Mouse (Mus musculus) bone marrow, adult 2 months (tissue): ENCODE data around the gene Ccr9. TPM values are rescaled to one million over a fixed set of nuclear protein-coding genes. Genes with fewer than 3 reads are reported as not detected.
"Not testable (repeated sequence)": the region's sequence is repeated elsewhere in the genome, so short reads cannot be mapped to it uniquely, and the experiment has no call there.

Source experiments
- H3K27ac ChIP-seq: fragments of 200-500 bp; 2 replicates; pipeline ENCODE4 v1.5.1; 2012; ENCODE audit warnings: low read depth, mild to moderate bottlenecking, control low read depth, inconsistent platforms, low read length; ENCODE audit not compliant: control insufficient read depth, poor library complexity, insufficient read depth
- H3K4me1 ChIP-seq: fragments of 200-500 bp; 2 replicates; pipeline ENCODE4 v1.6.1; 2011; ENCODE audit warnings: low read length; ENCODE audit not compliant: control insufficient read depth, insufficient read depth
- H3K4me3 ChIP-seq: fragments of 200-500 bp; replicated peaks from 2 replicates; pipeline ENCODE3; 2011; ENCODE audit warnings: mild to moderate bottlenecking, low read depth, low read length, control low read depth; ENCODE audit not compliant: control insufficient read depth
- CTCF ChIP-seq: fragments of 200-500 bp; IDR thresholded peaks from 2 replicates; pipeline ENCODE4 v1.5.1; 2011; ENCODE audit warnings: low read length, control low read depth; ENCODE audit not compliant: control insufficient read depth, insufficient read depth
- POLR2A ChIP-seq: fragments of 200-500 bp; IDR thresholded peaks from 2 replicates; pipeline ENCODE4 v1.6.1; 2011; ENCODE audit warnings: low read depth, mild to moderate bottlenecking, control low read depth, low read length, borderline replicate concordance; ENCODE audit not compliant: control insufficient read depth
- WGBS: fragments of 180-500 bp; shearing (Covaris S2); methylation state at CpG from one replicate; pipeline ENCODE4 v1.1.7; 2018; 5-methylcytosine and 5-hydroxymethylcytosine counted together
- polyA plus RNA-seq: library from polyadenylated mRNA; stranded (reverse); fragments of >200 nt; gene quantifications from 2 replicates; pipeline ENCODE4 v1.2.4, GENCODE M21; 2011; ENCODE audit warnings: low replicate concordance; ENCODE audit not compliant: missing spikeins, insufficient read depth, insufficient read length

Gene Ccr9
- polyA plus RNA-seq, 1 experiment: 0.97 TPM

- TF ChIP-seq POLR2A: no peak
- TF ChIP-seq CTCF: no peak
- peaks cover under 1% of the 10 kb centered on the region for H3K4me1 ChIP-seq
- 70% methylated on average over 4 of the region's 4 CpGs for WGBS
- H3K4me3 ChIP-seq: no peak overlapping the region
- no peak overlapping the region for H3K27ac ChIP-seq
These were observed 80.4 kb downstream of the Ccr9 start for GRCm38 (mm10) chr9:123758645-123759044.

DNA sequence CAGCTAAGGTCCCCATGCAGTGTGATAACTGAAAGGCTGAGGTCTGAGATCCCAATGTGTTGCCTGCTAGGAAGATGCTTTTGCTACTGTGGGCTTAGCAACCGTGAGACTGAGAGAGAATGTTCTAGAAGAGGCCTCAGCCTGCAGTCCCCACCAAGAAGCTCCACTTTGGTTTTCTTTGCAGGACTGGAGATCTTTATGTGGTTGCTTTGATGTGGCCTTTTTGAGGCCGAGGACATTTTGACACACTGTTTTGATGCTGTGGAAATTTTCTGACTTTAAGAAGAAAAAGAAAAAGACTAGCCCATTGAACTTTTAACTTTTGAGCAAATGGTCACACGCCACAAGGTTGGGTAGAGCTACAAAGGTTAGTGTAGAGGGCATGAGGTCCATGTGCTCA, 82.6 kb downstream of the Ccr9 start:
- peaks cover 4% of the 10 kb centered on the region; the same call in 1 of the 2 replicates for H3K4me1 ChIP-seq
- 76% methylated on average over 3 of the region's 3 CpGs for WGBS
- TF ChIP-seq POLR2A: no peak
- TF ChIP-seq CTCF: no peak
- H3K4me3 ChIP-seq: no peak overlapping the region
- no peak overlapping the region for H3K27ac ChIP-seq

DNA sequence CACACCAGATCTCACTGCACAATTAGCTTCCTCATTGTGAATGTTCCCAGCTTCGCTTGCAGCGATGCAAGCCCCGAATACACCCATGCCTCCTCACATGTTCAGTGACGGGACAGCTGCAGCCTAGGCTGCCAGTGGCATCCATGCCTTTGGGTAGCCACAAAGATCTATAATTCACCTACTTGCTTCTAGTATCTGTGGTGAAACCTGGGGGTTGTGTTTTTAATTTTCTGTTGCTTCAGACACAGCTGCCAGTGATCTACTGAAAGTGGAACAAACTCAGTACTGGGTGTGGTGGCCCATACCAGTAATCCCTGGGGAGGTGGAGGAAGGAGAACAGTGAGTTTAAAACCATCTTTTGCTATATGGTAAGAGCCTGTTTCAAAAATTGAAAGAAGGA, 84.6 kb downstream of the Ccr9 start:
- 59% methylated on average over 4 of the region's 4 CpGs for WGBS
- Histone ChIP-seq H3K4me3 (peak overlapping the region; percentile 40), H3K27ac (peak overlapping the region; percentile 72), H3K4me1 (peaks cover 4% of the 10 kb centered on the region; the same call in 1 of the 2 replicates)
- TF ChIP-seq POLR2A (no peak), CTCF (no peak)

DNA sequence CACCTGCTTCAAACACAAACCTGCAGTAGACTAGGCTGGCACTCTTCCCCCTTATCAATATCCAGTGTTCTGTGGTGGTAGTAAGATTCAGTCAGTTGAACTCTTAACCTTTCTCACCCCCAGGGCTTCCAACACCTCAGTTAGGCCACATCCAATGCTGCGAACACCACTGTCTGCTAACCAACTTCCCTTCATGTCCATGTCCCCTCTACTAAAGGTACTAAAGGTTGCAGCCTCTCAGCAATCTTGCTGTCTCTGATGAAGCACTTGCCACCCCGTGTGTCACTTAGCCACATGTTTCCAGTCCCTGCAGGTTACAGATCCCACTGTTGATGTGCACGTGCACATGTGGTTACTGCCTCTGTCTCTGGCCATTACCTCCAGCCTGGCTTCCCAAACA, 85.5 kb downstream of the Ccr9 start:
- peak overlapping the region; percentile 51; the same call in 1 of the 2 replicates for H3K27ac ChIP-seq
- TF ChIP-seq CTCF: no peak
- TF ChIP-seq POLR2A: no peak
- 62% methylated on average over 3 of the region's 3 CpGs for WGBS

DNA sequence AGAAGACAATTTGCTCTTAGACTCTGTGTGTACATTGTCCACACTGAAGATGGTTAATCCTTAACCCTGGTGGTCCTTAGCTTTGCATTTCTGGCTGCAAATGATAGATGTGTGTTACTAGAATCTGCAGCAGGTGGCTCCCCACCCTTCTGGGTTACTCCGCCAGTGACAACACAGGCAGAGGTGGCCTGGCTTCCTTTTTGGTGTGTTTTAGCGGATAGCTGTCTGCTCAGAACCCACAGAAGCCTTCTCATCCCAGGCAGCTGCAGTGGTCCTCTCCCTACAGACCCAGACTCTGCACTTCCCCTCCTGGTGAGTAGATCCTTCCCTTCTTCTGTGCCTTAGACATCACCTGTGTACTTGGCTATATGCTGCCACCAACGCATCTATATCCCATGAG, 88.8 kb downstream of the Ccr9 start:
- Histone ChIP-seq H3K4me1 (peaks cover 8% of the 10 kb centered on the region), H3K27ac (no peak overlapping the region), H3K4me3 (no peak overlapping the region)
- WGBS: 79% methylated on average over 3 of the region's 3 CpGs
- no peak for TF ChIP-seq POLR2A

More for the DNA sequence above, 85.5 kb downstream of the Ccr9 start:
- Histone ChIP-seq H3K4me3 (no peak overlapping the region), H3K4me1 (peaks cover 4% of the 10 kb centered on the region; the same call in 1 of the 2 replicates)

GRCm38 (mm10) chr9:123768443-123768842, 90.2 kb downstream of the Ccr9 start:
- Histone ChIP-seq H3K27ac (no peak overlapping the region), H3K4me1 (peaks cover 8% of the 10 kb centered on the region), H3K4me3 (no peak overlapping the region)
- TF ChIP-seq CTCF (no peak), POLR2A (no peak)
- 79% methylated on average over 1 of the region's 1 CpGs for WGBS

- peak overlapping the region; percentile 61; the same call in 1 of the 2 replicates for H3K27ac ChIP-seq
- TF ChIP-seq CTCF: no peak
- no peak for TF ChIP-seq POLR2A
- 4% methylated on average over 6 of the region's 6 CpGs for WGBS
- H3K4me1 ChIP-seq: peaks cover 4% of the 10 kb centered on the region
- H3K4me3 ChIP-seq: peak overlapping the region; percentile 2
These were observed 91.3 kb downstream of the Ccr9 start for GRCm38 (mm10) chr9:123769532-123769931.

- peak; percentile 21; the same call in 1 of the 2 replicates for TF ChIP-seq CTCF
- H3K27ac ChIP-seq, H3K4me3 ChIP-seq, H3K4me1 ChIP-seq: not testable (repeated sequence)
- WGBS: 55% methylated on average over 2 of the region's 2 CpGs
These were observed 95.1 kb downstream of the Ccr9 start for GRCm38 (mm10) chr9:123773299-123773698.

- WGBS: 69% methylated on average over 4 of the region's 4 CpGs
- no peaks in the 10 kb centered on the region for H3K4me1 ChIP-seq
- no peak overlapping the region for H3K4me3 ChIP-seq
- TF ChIP-seq POLR2A (no peak), CTCF (no peak)
- no peak overlapping the region for H3K27ac ChIP-seq
These were observed 110.8 kb downstream of the Ccr9 start for GRCm38 (mm10) chr9:123788855-123789529.
